Mouse (Mus musculus): ENCODE measurements around the gene Ubac2. TPM values are rescaled to one million over a fixed set of nuclear protein-coding genes. Genes with fewer than 3 reads are reported as not detected.

The Ubac2 gene
- polyA plus RNA-seq, 1 experiment from 2014 or later, result 58.9 TPM

DNA sequence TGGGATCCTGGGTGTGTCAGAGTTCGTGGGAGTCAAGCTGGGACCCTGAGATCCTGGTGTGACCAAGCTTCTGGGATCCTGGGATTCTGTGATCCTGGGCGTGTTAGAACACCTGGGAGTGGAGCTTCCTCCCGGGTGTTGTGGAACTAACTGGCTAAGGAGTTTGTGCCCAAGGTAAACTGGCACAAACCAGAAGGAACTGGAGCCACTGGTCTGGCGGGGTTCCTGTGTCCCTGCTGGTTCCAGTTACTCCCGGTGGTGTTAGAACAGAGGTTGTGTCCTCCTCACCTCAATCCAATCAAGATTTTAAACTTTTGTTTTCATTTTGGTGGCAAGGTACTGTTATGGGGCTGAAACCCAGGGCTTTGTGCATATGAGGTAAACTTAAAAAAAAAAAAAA lies 67.7 kb downstream of the Ubac2 start:
- H3K27me3 ChIP-seq, result no peaks in the 10 kb centered on the region
- 86% methylated on average over 5 of the region's 5 CpGs for WGBS
- H3K27ac ChIP-seq (replicated peaks), result no peak overlapping the region
- ATAC-seq (ENCODE audit: low FRiP score, low read depth), result no peak
- H3K9me3 ChIP-seq, result peaks cover 11% of the 10 kb centered on the region
- H3K4me1 ChIP-seq, result no peaks in the 10 kb centered on the region
- no peak overlapping the region for H3K4me3 ChIP-seq
- no peak overlapping the region for H3K9ac ChIP-seq (replicated peaks)
- H3K36me3 ChIP-seq, result no peaks in the 10 kb centered on the region
- no peak overlapping the region for H3K4me2 ChIP-seq (replicated peaks)

DNA sequence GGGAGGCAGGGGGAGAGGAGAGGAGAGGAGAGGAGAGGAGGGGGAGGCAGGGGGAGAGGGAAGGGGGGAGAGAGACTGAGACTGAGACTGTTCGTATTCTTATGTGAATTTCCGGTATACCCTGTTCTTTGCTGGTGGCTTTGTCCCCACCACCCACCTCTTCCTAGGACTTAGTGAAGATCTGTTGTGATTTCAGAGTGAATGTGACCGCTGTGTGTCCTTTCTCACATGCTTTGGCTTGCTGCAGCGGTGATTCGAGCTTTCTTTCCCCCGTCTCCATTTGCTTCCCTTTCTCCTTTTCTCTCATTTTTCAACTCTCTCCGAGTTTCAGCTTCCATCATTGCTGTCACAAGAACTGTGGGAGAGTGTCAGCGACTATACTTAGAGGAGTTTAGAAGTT lies 68.3 kb downstream of the Ubac2 start:
- H3K4me2 ChIP-seq (replicated peaks), result no peak overlapping the region
- no peak overlapping the region for H3K4me3 ChIP-seq
- no peaks in the 10 kb centered on the region for H3K27me3 ChIP-seq
- H3K27ac ChIP-seq (replicated peaks), result no peak overlapping the region
- no peak overlapping the region for H3K9ac ChIP-seq (replicated peaks)
- 81% methylated on average over 7 of the region's 8 CpGs for WGBS
- H3K9me3 ChIP-seq, result peaks cover 11% of the 10 kb centered on the region
- H3K4me1 ChIP-seq, result no peaks in the 10 kb centered on the region
- H3K36me3 ChIP-seq, result no peaks in the 10 kb centered on the region
- ATAC-seq (ENCODE audit: low FRiP score, low read depth), result no peak

- H3K4me1 ChIP-seq, result no peaks in the 10 kb centered on the region
- no peak overlapping the region for H3K27ac ChIP-seq (replicated peaks)
- H3K4me2 ChIP-seq (replicated peaks), result no peak overlapping the region
- no peaks in the 10 kb centered on the region for H3K36me3 ChIP-seq
- no peak overlapping the region for H3K9ac ChIP-seq (replicated peaks)
- no peak for ATAC-seq (ENCODE audit: low FRiP score, low read depth)
- WGBS, result 86% methylated on average over 8 of the region's 8 CpGs
- no peaks in the 10 kb centered on the region for H3K27me3 ChIP-seq
- H3K9me3 ChIP-seq, result peaks cover 11% of the 10 kb centered on the region
- no peak overlapping the region for H3K4me3 ChIP-seq
These were observed 68.9 kb downstream of the Ubac2 start for GRCm38 (mm10) chr14:121947201-121947760.

GRCm38 (mm10) chr14:121947966-121948365 lies 69.5 kb downstream of the Ubac2 start:
- ATAC-seq (ENCODE audit: low FRiP score, low read depth), result no peak
- Histone ChIP-seq H3K36me3 (no peaks in the 10 kb centered on the region), H3K27ac (replicated peaks) (no peak overlapping the region), H3K4me2 (replicated peaks) (no peak overlapping the region), H3K9ac (replicated peaks) (no peak overlapping the region), H3K27me3 (no peaks in the 10 kb centered on the region), H3K4me3 (no peak overlapping the region), H3K4me1 (no peaks in the 10 kb centered on the region), H3K9me3 (peaks cover 7% of the 10 kb centered on the region)
- 94% methylated on average over 3 of the region's 3 CpGs for WGBS

DNA sequence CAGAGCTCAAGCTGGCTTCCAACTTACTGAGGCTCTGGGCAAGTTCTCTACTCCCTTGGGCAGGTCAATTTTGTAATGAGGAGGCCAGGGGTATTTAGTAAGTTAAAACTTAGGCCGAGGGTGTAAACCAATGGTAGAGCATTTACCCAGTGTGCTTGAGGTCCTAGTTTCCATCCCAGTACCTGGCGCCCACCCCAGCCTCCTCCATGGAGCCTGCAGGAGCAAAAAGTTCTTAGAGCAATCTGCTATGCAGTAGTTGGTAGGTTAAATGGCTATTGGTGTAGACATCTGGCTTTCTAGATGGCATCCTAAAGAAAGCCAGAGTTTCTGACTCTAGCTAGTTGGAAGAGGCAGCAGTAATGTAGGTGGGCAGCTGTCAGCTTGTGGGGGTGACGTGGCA lies 71.0 kb downstream of the Ubac2 start:
- Histone ChIP-seq H3K9me3 (no peaks in the 10 kb centered on the region), H3K4me2 (replicated peaks) (no peak overlapping the region), H3K36me3 (no peaks in the 10 kb centered on the region), H3K4me1 (no peaks in the 10 kb centered on the region), H3K9ac (replicated peaks) (no peak overlapping the region), H3K27ac (replicated peaks) (no peak overlapping the region), H3K27me3 (no peaks in the 10 kb centered on the region), H3K4me3 (no peak overlapping the region)
- WGBS, result 99% methylated on average over 3 of the region's 3 CpGs
- ATAC-seq (ENCODE audit: low FRiP score, low read depth), result no peak

GRCm38 (mm10) chr14:121949897-121950296 lies 71.5 kb downstream of the Ubac2 start:
- no peaks in the 10 kb centered on the region for H3K4me1 ChIP-seq
- ATAC-seq (ENCODE audit: low FRiP score, low read depth), result no peak
- no peak overlapping the region for H3K9ac ChIP-seq (replicated peaks)
- H3K4me2 ChIP-seq (replicated peaks), result no peak overlapping the region
- H3K27me3 ChIP-seq, result no peaks in the 10 kb centered on the region
- H3K27ac ChIP-seq (replicated peaks), result no peak overlapping the region
- H3K4me3 ChIP-seq, result no peak overlapping the region
- H3K36me3 ChIP-seq, result 0 out of 2 replicates have a peak, but pooled peaks cover 1% of the 10 kb centered on the region
- 95% methylated on average over 5 of the region's 5 CpGs for WGBS
- H3K9me3 ChIP-seq, result no peaks in the 10 kb centered on the region

- Histone ChIP-seq H3K9ac (replicated peaks) (no peak overlapping the region), H3K27me3 (no peaks in the 10 kb centered on the region), H3K27ac (replicated peaks) (no peak overlapping the region), H3K9me3 (no peaks in the 10 kb centered on the region), H3K36me3 (0 out of 2 replicates have a peak, but pooled peaks cover 4% of the 10 kb centered on the region), H3K4me1 (no peaks in the 10 kb centered on the region), H3K4me2 (replicated peaks) (no peak overlapping the region), H3K4me3 (no peak overlapping the region)
- ATAC-seq (ENCODE audit: low FRiP score, low read depth), result no peak
- 86% methylated on average over 2 of the region's 2 CpGs for WGBS
These were observed 73.1 kb downstream of the Ubac2 start for GRCm38 (mm10) chr14:121951399-121952045.

- no peak for ATAC-seq (ENCODE audit: low FRiP score, low read depth)
- Histone ChIP-seq H3K27me3 (no peaks in the 10 kb centered on the region), H3K9ac (replicated peaks) (no peak overlapping the region), H3K36me3 (0 out of 2 replicates have a peak, but pooled peaks cover 4% of the 10 kb centered on the region), H3K4me3 (no peak overlapping the region), H3K4me1 (no peaks in the 10 kb centered on the region), H3K27ac (replicated peaks) (no peak overlapping the region), H3K4me2 (replicated peaks) (no peak overlapping the region), H3K9me3 (no peaks in the 10 kb centered on the region)
- 89% methylated on average over 5 of the region's 5 CpGs for WGBS
These were observed 73.6 kb downstream of the Ubac2 start for GRCm38 (mm10) chr14:121952046-121952400.

DNA sequence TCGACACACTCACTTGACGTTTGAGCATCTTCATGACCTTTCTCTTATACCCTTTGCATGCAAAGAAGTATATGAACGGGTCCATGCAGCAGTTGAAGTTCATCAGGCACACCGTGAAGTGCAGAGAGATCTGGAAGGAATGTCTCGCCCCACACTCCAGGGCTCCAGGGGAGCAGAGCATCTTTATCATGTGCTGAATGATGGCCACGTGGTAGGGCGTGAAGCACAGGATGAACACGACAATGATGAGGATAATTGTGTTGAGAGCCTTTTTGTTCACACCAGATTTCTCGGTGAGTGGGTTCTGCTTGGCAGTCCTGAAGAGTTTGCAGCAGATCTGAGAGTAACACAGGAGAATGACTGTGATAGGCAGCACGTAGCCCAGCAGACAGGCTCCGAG lies 75.7 kb downstream of the Ubac2 start:
- Histone ChIP-seq H3K4me1 (no peaks in the 10 kb centered on the region), H3K4me2 (replicated peaks) (no peak overlapping the region), H3K9ac (replicated peaks) (no peak overlapping the region), H3K4me3 (no peak overlapping the region), H3K36me3 (0 out of 2 replicates have a peak, but pooled peaks cover 4% of the 10 kb centered on the region), H3K27me3 (no peaks in the 10 kb centered on the region), H3K27ac (replicated peaks) (no peak overlapping the region), H3K9me3 (no peaks in the 10 kb centered on the region)
- no peak for ATAC-seq (ENCODE audit: low FRiP score, low read depth)
- 95% methylated on average over 11 of the region's 11 CpGs for WGBS

- no peak for ATAC-seq (ENCODE audit: low FRiP score, low read depth)
- H3K36me3 ChIP-seq, result 0 out of 2 replicates have a peak, but pooled peaks cover 4% of the 10 kb centered on the region
- 98% methylated on average over 12 of the region's 12 CpGs for WGBS
- H3K4me1 ChIP-seq, result no peaks in the 10 kb centered on the region
- no peak overlapping the region for H3K9ac ChIP-seq (replicated peaks)
- no peak overlapping the region for H3K27ac ChIP-seq (replicated peaks)
- no peak overlapping the region for H3K4me2 ChIP-seq (replicated peaks)
- H3K9me3 ChIP-seq, result no peaks in the 10 kb centered on the region
- H3K27me3 ChIP-seq, result no peaks in the 10 kb centered on the region
- no peak overlapping the region for H3K4me3 ChIP-seq
These were observed 76.2 kb downstream of the Ubac2 start for GRCm38 (mm10) chr14:121954608-121955007.

DNA sequence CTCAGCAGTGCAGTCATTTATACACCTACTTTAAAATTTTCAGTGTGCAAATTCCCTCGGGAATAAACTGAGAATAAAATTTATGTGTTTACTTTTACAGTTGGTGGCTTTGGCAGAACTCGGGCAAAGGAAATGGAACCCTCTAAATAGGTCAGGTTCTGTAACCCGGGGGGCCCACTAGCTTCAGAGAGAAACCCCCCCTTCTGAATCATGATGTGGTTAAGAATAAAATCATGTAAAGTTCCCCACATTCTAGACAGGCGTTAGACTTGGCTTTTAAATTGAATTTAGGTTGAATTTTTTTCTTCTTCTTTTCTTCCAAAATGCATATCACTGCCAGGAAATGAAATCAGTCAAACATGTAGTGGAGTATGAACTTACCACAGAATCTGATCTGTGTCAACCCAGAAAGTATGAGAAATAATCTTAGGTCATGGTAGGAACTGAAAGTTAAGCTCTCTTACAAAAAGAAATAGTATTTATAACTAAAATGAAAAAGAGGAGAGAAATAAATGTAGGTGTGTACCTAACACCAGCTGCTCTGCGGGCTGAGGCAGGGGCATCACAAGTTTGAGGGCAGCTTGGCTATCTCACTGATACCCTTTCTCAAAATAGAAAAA lies 76.9 kb downstream of the Ubac2 start:
- ATAC-seq (ENCODE audit: low FRiP score, low read depth), result no peak
- no peaks in the 10 kb centered on the region for H3K27me3 ChIP-seq
- H3K36me3 ChIP-seq, result 0 out of 2 replicates have a peak, but pooled peaks cover 4% of the 10 kb centered on the region
- H3K4me2 ChIP-seq (replicated peaks), result no peak overlapping the region
- no peak overlapping the region for H3K27ac ChIP-seq (replicated peaks)
- H3K4me3 ChIP-seq, result no peak overlapping the region
- H3K9ac ChIP-seq (replicated peaks), result no peak overlapping the region
- no peaks in the 10 kb centered on the region for H3K4me1 ChIP-seq
- WGBS, result 91% methylated on average over 5 of the region's 5 CpGs
- H3K9me3 ChIP-seq, result no peaks in the 10 kb centered on the region

DNA sequence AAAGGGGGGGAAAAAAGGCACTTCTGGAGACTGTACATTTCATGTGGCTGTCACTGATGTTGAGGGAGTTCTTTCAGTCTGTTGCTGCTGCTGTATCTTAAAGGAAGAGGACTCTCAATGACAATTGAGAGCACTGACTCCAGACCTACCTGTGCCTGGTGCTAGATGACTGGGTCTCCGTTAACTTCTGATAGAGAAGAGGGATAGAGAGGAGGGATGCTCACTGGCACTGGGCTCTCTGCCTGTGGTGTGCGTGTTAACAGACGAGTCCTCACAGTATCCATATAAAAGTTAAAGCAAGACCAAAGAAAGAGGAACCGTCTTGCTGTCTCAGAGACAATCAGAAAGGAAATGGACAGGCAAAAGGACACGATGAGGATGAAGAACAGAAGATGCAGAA lies 77.9 kb downstream of the Ubac2 start:
- no peak for ATAC-seq (ENCODE audit: low FRiP score, low read depth)
- 0 out of 2 replicates have a peak, but pooled peaks cover 4% of the 10 kb centered on the region for H3K36me3 ChIP-seq
- H3K27ac ChIP-seq (replicated peaks), result no peak overlapping the region
- no peaks in the 10 kb centered on the region for H3K4me1 ChIP-seq
- H3K4me3 ChIP-seq, result no peak overlapping the region
- H3K27me3 ChIP-seq, result no peaks in the 10 kb centered on the region
- H3K9ac ChIP-seq (replicated peaks), result no peak overlapping the region
- no peaks in the 10 kb centered on the region for H3K9me3 ChIP-seq
- whole genome bisulfite sequencing, result 96% methylated on average over 5 of the region's 5 CpGs
- no peak overlapping the region for H3K4me2 ChIP-seq (replicated peaks)

Data from midbrain, embryonic 12.5 days (tissue).